In the genomic region with DNA sequence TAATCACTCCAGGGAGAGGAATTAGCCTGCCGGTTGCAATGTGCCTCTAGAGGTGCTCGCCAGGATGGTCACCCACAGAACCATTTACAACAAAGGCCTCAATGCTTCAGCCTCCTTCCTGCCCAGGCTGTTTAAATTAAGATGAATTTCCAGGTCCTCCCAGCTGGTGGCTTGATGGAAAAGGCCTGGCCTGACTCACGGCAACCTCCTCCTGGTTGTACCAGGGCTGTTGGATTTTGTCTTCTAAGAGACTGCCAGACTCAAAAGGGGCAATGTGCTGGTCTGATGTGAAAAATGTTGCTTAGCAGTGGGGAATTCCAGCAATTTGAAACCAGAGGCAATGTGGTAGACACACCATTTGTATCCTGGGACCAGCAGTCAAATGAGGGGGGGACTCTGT, we compare ENCODE assay signal across 25 mouse cellular contexts. TPM values are rescaled to one million over a fixed set of nuclear protein-coding genes. Genes with fewer than 3 reads are reported as not detected.
DNase-seq lines count a peak whose midpoint lies in the region; ATAC-seq and TF ChIP-seq lines count a peak whose summit lies in the region.
"Had no signal": no experiment of that assay in that cellular context is flagged by ENCODE, and none has a peak within 500 bp of the region (broad histone marks: within the 10 kb centered on the region; RNA-seq: fewer than 3 reads in every experiment).

No protein-coding gene starts in this region.

- no peaks in the 10 kb centered on the region for H3K27me3 ChIP-seq in midbrain, embryonic 11.5 days (ENCODE audit: control insufficient read depth, insufficient read depth, low read length)
- H3K27me3 ChIP-seq in midbrain, embryonic 14.5 days (ENCODE audit: control insufficient read depth, insufficient read depth, low read length) = no peaks in the 10 kb centered on the region
- H3K27me3 ChIP-seq in embryonic facial prominence, embryonic 11.5 days (ENCODE audit: control insufficient read depth, insufficient read depth, low read length) = no peaks in the 10 kb centered on the region
- H3K27me3 ChIP-seq in limb, embryonic 10.5 days (ENCODE audit: low read depth, poor library complexity, severe bottlenecking) = no peaks in the 10 kb centered on the region
- H3K27me3 ChIP-seq in stomach, postnatal 0 days (ENCODE audit: control insufficient read depth, insufficient read depth, low read length) = no peaks in the 10 kb centered on the region
- H3K27me3 ChIP-seq: heart, embryonic 13.5 days; midbrain, embryonic 15.5 days; neural tube, embryonic 15.5 days; stomach, embryonic 15.5 days had no signal

- H3K27ac ChIP-seq in midbrain, embryonic 11.5 days (ENCODE audit: low read depth, low read length) = no peak overlapping the region
- no peak overlapping the region for H3K27ac ChIP-seq in midbrain, embryonic 14.5 days (replicated peaks; ENCODE audit: low read depth, low read length)
- H3K27ac ChIP-seq in embryonic facial prominence, embryonic 11.5 days (replicated peaks; ENCODE audit: low read depth, low read length) = no peak overlapping the region
- H3K27ac ChIP-seq in limb, embryonic 10.5 days = peak overlapping the region; percentile 42
- H3K27ac ChIP-seq in stomach, postnatal 0 days (replicated peaks) = 0 out of 2 replicates have a peak overlapping the region, but pooled peaks have one; percentile 13
- H3K27ac ChIP-seq: heart, embryonic 13.5 days; midbrain, embryonic 15.5 days; neural tube, embryonic 15.5 days; stomach, embryonic 15.5 days had no signal

- peak; percentile 64 for DNase-seq in midbrain, embryonic 11.5 days (ENCODE audit: low spot score, missing footprints)
- no peak for DNase-seq in midbrain, embryonic 14.5 days
- peak; percentile 53 for DNase-seq in embryonic facial prominence, embryonic 11.5 days (ENCODE audit: low spot score)
- DNase-seq in limb, embryonic 10.5 days (ENCODE audit: low spot score) = peak; percentile 51
- DNase-seq in stomach, postnatal 0 days (ENCODE audit: low spot score) = no peak
- DNase-seq in cerebellum, adult 18-20 months = no peak
- no peak for DNase-seq in kidney, postnatal 25 days
- no peak for DNase-seq in layer of hippocampus, postnatal 10 days (ENCODE audit: low spot score in 2 of 2)
- DNase-seq: cerebellum, adult 9-11 months; forebrain, postnatal 0 days; gastrocnemius, postnatal 14 days; heart, adult 18-20 months; kidney, adult 18-20 months; kidney, postnatal 36 days; layer of hippocampus, adult 9-11 months; liver; right cerebral cortex, postnatal 25 days; thymus, adult 2 months had no signal

- TF ChIP-seq EP300 in stomach, postnatal 0 days (optimal IDR thresholded peaks at IDR 0.05) = no peak

- no peaks in the 10 kb centered on the region for H3K9me3 ChIP-seq in midbrain, embryonic 11.5 days (ENCODE audit: control insufficient read depth, low read length)
- no peaks in the 10 kb centered on the region for H3K9me3 ChIP-seq in midbrain, embryonic 14.5 days (ENCODE audit: control insufficient read depth, low read length)
- H3K9me3 ChIP-seq in embryonic facial prominence, embryonic 11.5 days (replicated peaks; ENCODE audit: control insufficient read depth, low read length) = no peaks in the 10 kb centered on the region
- no peaks in the 10 kb centered on the region for H3K9me3 ChIP-seq in limb, embryonic 10.5 days (replicated peaks)
- H3K9me3 ChIP-seq in stomach, postnatal 0 days (ENCODE audit: control insufficient read depth, low read length) = no peaks in the 10 kb centered on the region
- H3K9me3 ChIP-seq: G1E; heart, embryonic 13.5 days; midbrain, embryonic 15.5 days; neural tube, embryonic 15.5 days; stomach, embryonic 15.5 days had no signal

- 69% methylated on average over 3 of the region's 3 CpGs for WGBS in midbrain, embryonic 11.5 days
- WGBS in midbrain, embryonic 14.5 days = 72% methylated on average over 3 of the region's 3 CpGs
- WGBS in embryonic facial prominence, embryonic 11.5 days = 31% methylated on average over 3 of the region's 3 CpGs
- WGBS in limb, embryonic 10.5 days = 31% methylated on average over 3 of the region's 3 CpGs
- WGBS in stomach, postnatal 0 days = 51% methylated on average over 3 of the region's 3 CpGs

- no peaks in the 10 kb centered on the region for H3K36me3 ChIP-seq in midbrain, embryonic 11.5 days (ENCODE audit: control insufficient read depth, insufficient read depth, low read length)
- H3K36me3 ChIP-seq in midbrain, embryonic 14.5 days (ENCODE audit: control insufficient read depth, insufficient read depth, low read length) = no peaks in the 10 kb centered on the region
- H3K36me3 ChIP-seq in embryonic facial prominence, embryonic 11.5 days (replicated peaks; ENCODE audit: control insufficient read depth, insufficient read depth, low read depth, low read length) = no peaks in the 10 kb centered on the region
- no peaks in the 10 kb centered on the region for H3K36me3 ChIP-seq in limb, embryonic 10.5 days
- no peaks in the 10 kb centered on the region for H3K36me3 ChIP-seq in stomach, postnatal 0 days (ENCODE audit: control insufficient read depth, insufficient read depth, low read length)
- H3K36me3 ChIP-seq: heart, embryonic 13.5 days; midbrain, embryonic 15.5 days; neural tube, embryonic 15.5 days; stomach, embryonic 15.5 days had no signal

- H3K9ac ChIP-seq in midbrain, embryonic 11.5 days (ENCODE audit: low read length) = no peak overlapping the region
- no peak overlapping the region for H3K9ac ChIP-seq in midbrain, embryonic 14.5 days (replicated peaks; ENCODE audit: low read length)
- H3K9ac ChIP-seq in embryonic facial prominence, embryonic 11.5 days (replicated peaks; ENCODE audit: low read length) = no peak overlapping the region
- no peak overlapping the region for H3K9ac ChIP-seq in stomach, postnatal 0 days (ENCODE audit: low read length)
- H3K9ac ChIP-seq: forebrain, postnatal 0 days; heart, embryonic 13.5 days; midbrain, embryonic 15.5 days; neural tube, embryonic 15.5 days; stomach, embryonic 15.5 days had no signal

- ATAC-seq in midbrain, embryonic 11.5 days (ENCODE audit: low FRiP score) = no peak
- ATAC-seq in midbrain, embryonic 14.5 days (ENCODE audit: low FRiP score, low TSS enrichment) = no peak
- ATAC-seq in embryonic facial prominence, embryonic 11.5 days (replicated peaks; ENCODE audit: insufficient number of reproducible peaks, low FRiP score, low TSS enrichment, low read depth) = no peak
- no peak for ATAC-seq in stomach, postnatal 0 days (ENCODE audit: low FRiP score, low TSS enrichment)
- ATAC-seq: CD4-positive, CD25-positive, alpha-beta regulatory T cell, adult 4 months; forebrain, postnatal 0 days; lung, postnatal 0 days; midbrain, embryonic 15.5 days had no signal

- H3K4me2 ChIP-seq in midbrain, embryonic 11.5 days = no peak overlapping the region
- H3K4me2 ChIP-seq in midbrain, embryonic 14.5 days (ENCODE audit: low read length) = no peak overlapping the region
- H3K4me2 ChIP-seq in embryonic facial prominence, embryonic 11.5 days (ENCODE audit: low read depth, low read length) = no peak overlapping the region
- H3K4me2 ChIP-seq in stomach, postnatal 0 days (replicated peaks; ENCODE audit: low read depth) = no peak overlapping the region
- H3K4me2 ChIP-seq: heart, embryonic 13.5 days; midbrain, embryonic 15.5 days; neural tube, embryonic 15.5 days; stomach, embryonic 15.5 days had no signal

- no peaks in the 10 kb centered on the region for H3K4me1 ChIP-seq in midbrain, embryonic 11.5 days (ENCODE audit: control insufficient read depth, insufficient read depth, low read length)
- H3K4me1 ChIP-seq in midbrain, embryonic 14.5 days (ENCODE audit: control insufficient read depth, insufficient read depth, low read length) = no peaks in the 10 kb centered on the region
- H3K4me1 ChIP-seq in embryonic facial prominence, embryonic 11.5 days (ENCODE audit: control insufficient read depth, insufficient read depth, low read length) = no peaks in the 10 kb centered on the region
- peaks cover 12% of the 10 kb centered on the region for H3K4me1 ChIP-seq in limb, embryonic 10.5 days
- H3K4me1 ChIP-seq in stomach, postnatal 0 days (replicated peaks; ENCODE audit: control insufficient read depth, insufficient read depth) = no peaks in the 10 kb centered on the region
- H3K4me1 ChIP-seq: midbrain, embryonic 15.5 days; neural tube, embryonic 15.5 days had no signal

- H3K4me3 ChIP-seq in midbrain, embryonic 11.5 days (ENCODE audit: low read depth, low read length) = no peak overlapping the region
- H3K4me3 ChIP-seq in midbrain, embryonic 14.5 days (replicated peaks; ENCODE audit: low read depth, low read length) = no peak overlapping the region
- no peak overlapping the region for H3K4me3 ChIP-seq in embryonic facial prominence, embryonic 11.5 days (ENCODE audit: low read depth, low read length)
- no peak overlapping the region for H3K4me3 ChIP-seq in limb, embryonic 10.5 days
- H3K4me3 ChIP-seq in stomach, postnatal 0 days (ENCODE audit: low read depth, low read length) = no peak overlapping the region
- H3K4me3 ChIP-seq: heart, embryonic 13.5 days; midbrain, embryonic 15.5 days; neural tube, embryonic 15.5 days; stomach, embryonic 15.5 days had no signal

- TF ChIP-seq CTCF in stomach, postnatal 0 days (IDR thresholded peaks at IDR 0.05; ENCODE audit: low read depth) = no peak

RNA-seq across cellular contexts. Expression of gene Olfml2b, which starts 56.8 kb away (rescaled TPM):
- 5.1 and 5.8 TPM in 2 replicates for polyA plus RNA-seq in midbrain, embryonic 11.5 days (2014; fragmentation: Nextera tagmentation; extraction: Ambion mirVana)
- polyA plus RNA-seq in midbrain, embryonic 14.5 days (2014; fragmentation: Nextera tagmentation; extraction: Ambion mirVana) = 3.0 and 3.7 TPM in 2 replicates
- 7.2 and 7.4 TPM in 2 replicates for polyA plus RNA-seq in embryonic facial prominence, embryonic 11.5 days (2014; fragmentation: Nextera tagmentation; extraction: Ambion mirVana)
- 5.3 and 8.1 TPM in 2 replicates for polyA plus RNA-seq in limb, embryonic 10.5 days (2016; fragmentation: Nextera tagmentation; extraction: Ambion mirVana)
- 31.8 and 33.6 TPM in 2 replicates for polyA plus RNA-seq in stomach, postnatal 0 days (2015; fragmentation: Nextera tagmentation; extraction: Ambion mirVana)
- 10 to 100 TPM; 21.7 to 25.0 TPM for total RNA-seq in layer of hippocampus, postnatal 10 days (2021)
- polyA plus RNA-seq: CD4-positive, CD25-positive, alpha-beta regulatory T cell, adult 4 months; G1E had no signal

Comparison
In these comparisons a context has a peak if more than half of its experiments do, and no peak if none do; other contexts are left out.
1. DNase-seq: peak in midbrain, embryonic 11.5 days (single experiment), embryonic facial prominence, embryonic 11.5 days (single experiment) and limb, embryonic 10.5 days (single experiment); none in midbrain, embryonic 14.5 days (single experiment), stomach, postnatal 0 days (single experiment), cerebellum, adult 18-20 months (0 of 2), kidney, postnatal 25 days (0 of 2) and layer of hippocampus, postnatal 10 days (0 of 2).
2. H3K27ac ChIP-seq: peak in limb, embryonic 10.5 days (single experiment) and stomach, postnatal 0 days (single experiment); none in midbrain, embryonic 11.5 days (single experiment), midbrain, embryonic 14.5 days (single experiment) and embryonic facial prominence, embryonic 11.5 days (single experiment).